Mouse (Mus musculus) neural tube, embryonic 15.5 days (tissue): ENCODE measurements around the gene Tmem239. TPM values are rescaled to one million over a fixed set of nuclear protein-coding genes. Genes with fewer than 3 reads are reported as not detected.
"Not testable (repeated sequence)": the region's sequence is repeated elsewhere in the genome, so short reads cannot be mapped to it uniquely, and the experiment has no call there.

Experiments
- ATAC-seq: fragments of 200-750 bp; cut with Nextera tagmentation; 2 replicates; pipeline ENCODE4 v1.8.0; 2017; ENCODE audit warnings: mild to moderate bottlenecking, moderate TSS enrichment, moderate library complexity; ENCODE audit not compliant: low FRiP score
- H3K27ac ChIP-seq: fragments of 300-500 bp; sonication (generic); replicated peaks from 2 replicates; pipeline ENCODE4 v1.5.1; 2015; ENCODE audit warnings: mild to moderate bottlenecking, inconsistent platforms
- H3K27me3 ChIP-seq: fragments of 300-500 bp; sonication (generic); replicated peaks from 2 replicates; pipeline ENCODE4 v1.6.1; 2015; ENCODE audit warnings: inconsistent platforms
- H3K36me3 ChIP-seq: fragments of 300-500 bp; sonication (generic); 2 replicates; pipeline ENCODE4 v1.6.1; 2015; ENCODE audit warnings: inconsistent platforms
- H3K4me1 ChIP-seq: fragments of 300-500 bp; sonication (generic); 2 replicates; pipeline ENCODE4 v1.6.1; 2015; ENCODE audit warnings: inconsistent platforms
- H3K4me2 ChIP-seq: fragments of 300-500 bp; sonication (generic); 2 replicates; pipeline ENCODE4 v1.6.1; 2015; ENCODE audit warnings: inconsistent platforms, mild to moderate bottlenecking, moderate library complexity
- H3K4me3 ChIP-seq: fragments of 300-500 bp; sonication (generic); replicated peaks from 2 replicates; pipeline ENCODE4 v1.5.1; 2015; ENCODE audit warnings: mild to moderate bottlenecking, inconsistent platforms
- H3K9ac ChIP-seq: fragments of 300-500 bp; sonication (generic); replicated peaks from 2 replicates; pipeline ENCODE4 v1.6.1; 2015; ENCODE audit warnings: mild to moderate bottlenecking, inconsistent platforms
- H3K9me3 ChIP-seq: fragments of 300-500 bp; sonication (generic); replicated peaks from 2 replicates; pipeline ENCODE4 v1.6.1; 2016; ENCODE audit warnings: inconsistent platforms
- WGBS: fragments of 180-500 bp; shearing (Covaris S2); methylation state at CpG from one replicate; pipeline ENCODE4 v1.1.7; 2015; ENCODE audit warnings: mixed read lengths; 5-methylcytosine and 5-hydroxymethylcytosine counted together
- polyA plus RNA-seq: library from polyadenylated mRNA; unstranded; fragments of >200 nt; fragmentation: Nextera tagmentation; extraction: Ambion mirVana; gene quantifications from 2 replicates; pipeline ENCODE4 v1.2.1, GENCODE M21; 2015

The Tmem239 gene
- not detected in 2 replicates for polyA plus RNA-seq

DNA sequence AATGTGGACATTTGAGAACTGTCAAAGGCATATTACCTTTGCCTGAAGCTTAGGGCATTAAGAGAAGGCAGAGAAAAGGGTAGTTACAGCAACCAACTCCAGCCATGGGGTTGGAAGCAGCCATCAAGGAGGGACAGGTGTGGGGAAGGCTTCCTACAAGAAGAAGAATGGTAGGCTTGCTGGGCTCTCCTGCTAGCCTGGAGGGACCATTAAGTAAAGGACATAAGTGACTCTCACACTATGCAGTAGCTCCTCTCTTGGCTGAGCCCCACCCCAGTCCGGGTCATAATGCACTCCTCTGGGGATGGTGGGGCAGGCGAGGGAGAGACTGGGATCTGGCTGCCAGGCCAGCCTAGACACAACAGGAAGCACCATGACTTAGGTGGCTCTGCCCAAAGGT lies at the start of gene Tmem239:
Tmem239 (plus strand) TSS at position 301 of the 400 bp plus-strand sequence.
- WGBS = 83% methylated on average over 1 of the region's 2 CpGs
- H3K4me2 ChIP-seq = no peak within 1 kb of the TSS

DNA sequence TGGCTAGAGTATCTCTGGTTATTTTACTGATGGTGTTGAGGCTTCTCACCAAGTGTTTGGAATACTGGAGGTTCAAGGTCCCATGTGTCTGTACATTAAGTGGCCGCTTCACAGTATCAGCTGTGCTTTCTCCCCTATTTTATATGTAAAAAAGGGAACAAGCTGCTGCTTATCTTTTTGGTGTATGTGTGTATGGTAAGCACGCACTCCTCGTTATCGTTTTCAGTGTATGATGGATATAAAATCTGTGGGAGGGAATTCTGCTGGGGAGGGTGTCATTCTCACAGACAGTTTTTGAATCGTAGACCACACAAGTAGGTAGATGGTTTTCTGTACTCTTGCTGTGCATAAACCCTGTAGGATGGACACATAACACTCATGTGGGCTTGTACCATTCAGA lies 48.7 kb upstream of the Tmem239 start:
- no peaks in the 10 kb centered on the region for H3K9me3 ChIP-seq
- no peak for ATAC-seq
- no peak overlapping the region for H3K27ac ChIP-seq
- H3K4me2 ChIP-seq = no peak overlapping the region
- no peak overlapping the region for H3K9ac ChIP-seq
- H3K4me1 ChIP-seq = peaks cover 6% of the 10 kb centered on the region; the same call in 1 of the 2 replicates
- no peak overlapping the region for H3K4me3 ChIP-seq
- H3K36me3 ChIP-seq = no peaks in the 10 kb centered on the region
- peaks cover 38% of the 10 kb centered on the region for H3K27me3 ChIP-seq
- 91% methylated on average over 5 of the region's 5 CpGs for WGBS

More for the DNA sequence above, at the start of gene Tmem239:
- Histone ChIP-seq H3K36me3 (no peaks in the 10 kb centered on the region), H3K27me3 (no peaks in the 10 kb centered on the region), H3K9me3 (no peaks in the 10 kb centered on the region), H3K4me1 (no peaks in the 10 kb centered on the region), H3K4me3 (no peak within 1 kb of the TSS), H3K9ac (no peak within 1 kb of the TSS), H3K27ac (no peak within 1 kb of the TSS)
- ATAC-seq = no peak

DNA sequence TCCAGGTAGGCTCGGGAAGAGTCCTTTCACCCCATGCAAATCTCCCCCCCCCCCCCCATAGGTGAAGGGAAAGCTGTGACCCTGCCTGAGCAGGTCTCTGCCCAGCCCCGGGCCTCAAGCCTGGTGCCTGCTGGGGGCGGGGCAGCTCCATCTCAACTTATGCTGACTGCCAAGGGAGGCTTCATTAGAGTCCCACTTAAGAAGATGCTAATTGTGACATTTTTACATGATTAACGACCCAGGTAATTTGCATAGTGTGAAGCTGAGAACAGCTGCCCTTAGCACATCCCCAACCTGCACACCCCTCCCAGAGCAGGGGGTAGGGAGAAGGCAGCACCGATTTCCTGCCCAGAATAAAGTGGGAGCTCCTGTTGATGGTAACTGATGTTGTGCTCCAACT lies 47.4 kb upstream of the Tmem239 start:
- Histone ChIP-seq H3K9ac (no peak overlapping the region), H3K4me2 (no peak overlapping the region), H3K9me3 (no peaks in the 10 kb centered on the region), H3K4me3 (no peak overlapping the region), H3K36me3 (no peaks in the 10 kb centered on the region), H3K4me1 (peaks cover 6% of the 10 kb centered on the region; the same call in 1 of the 2 replicates), H3K27ac (no peak overlapping the region), H3K27me3 (peaks cover 51% of the 10 kb centered on the region)
- no peak for ATAC-seq
- 20% methylated on average over 5 of the region's 5 CpGs for WGBS

DNA sequence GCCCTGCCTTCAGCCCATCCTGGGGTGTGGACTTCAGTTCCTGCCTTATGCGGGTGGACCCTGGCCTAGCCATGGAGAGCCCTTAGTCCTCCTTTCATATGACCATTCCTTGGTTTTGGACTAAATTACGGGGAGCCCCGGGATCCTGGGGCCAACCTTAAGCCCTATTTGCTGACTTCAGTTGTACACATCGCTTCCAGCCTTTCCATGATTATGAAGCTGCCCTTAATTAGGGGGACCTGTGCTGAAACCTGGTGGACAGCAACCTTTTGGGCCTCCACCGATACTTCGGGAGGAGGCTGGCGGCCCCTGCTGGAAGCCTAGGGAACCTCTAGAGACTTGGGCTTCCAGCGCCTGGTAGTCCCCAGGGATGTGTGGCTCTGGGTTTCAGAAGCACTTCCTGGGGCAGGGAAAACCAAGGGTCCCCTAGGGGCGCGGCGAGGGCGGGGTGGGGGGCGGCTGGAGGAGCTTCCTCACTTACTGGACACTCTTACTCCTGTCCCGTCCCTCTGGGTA lies 43.7 kb upstream of the Tmem239 start:
- ATAC-seq = peak; percentile 37; the same call in 1 of the 2 replicates
- WGBS = 4% methylated on average over 14 of the region's 14 CpGs
- peaks cover 68% of the 10 kb centered on the region for H3K27me3 ChIP-seq
- H3K27ac ChIP-seq = no peak overlapping the region
- H3K36me3 ChIP-seq = no peaks in the 10 kb centered on the region
- no peak overlapping the region for H3K4me3 ChIP-seq
- no peak overlapping the region for H3K4me2 ChIP-seq
- H3K9me3 ChIP-seq = no peaks in the 10 kb centered on the region
- H3K4me1 ChIP-seq = peaks cover 6% of the 10 kb centered on the region
- no peak overlapping the region for H3K9ac ChIP-seq

DNA sequence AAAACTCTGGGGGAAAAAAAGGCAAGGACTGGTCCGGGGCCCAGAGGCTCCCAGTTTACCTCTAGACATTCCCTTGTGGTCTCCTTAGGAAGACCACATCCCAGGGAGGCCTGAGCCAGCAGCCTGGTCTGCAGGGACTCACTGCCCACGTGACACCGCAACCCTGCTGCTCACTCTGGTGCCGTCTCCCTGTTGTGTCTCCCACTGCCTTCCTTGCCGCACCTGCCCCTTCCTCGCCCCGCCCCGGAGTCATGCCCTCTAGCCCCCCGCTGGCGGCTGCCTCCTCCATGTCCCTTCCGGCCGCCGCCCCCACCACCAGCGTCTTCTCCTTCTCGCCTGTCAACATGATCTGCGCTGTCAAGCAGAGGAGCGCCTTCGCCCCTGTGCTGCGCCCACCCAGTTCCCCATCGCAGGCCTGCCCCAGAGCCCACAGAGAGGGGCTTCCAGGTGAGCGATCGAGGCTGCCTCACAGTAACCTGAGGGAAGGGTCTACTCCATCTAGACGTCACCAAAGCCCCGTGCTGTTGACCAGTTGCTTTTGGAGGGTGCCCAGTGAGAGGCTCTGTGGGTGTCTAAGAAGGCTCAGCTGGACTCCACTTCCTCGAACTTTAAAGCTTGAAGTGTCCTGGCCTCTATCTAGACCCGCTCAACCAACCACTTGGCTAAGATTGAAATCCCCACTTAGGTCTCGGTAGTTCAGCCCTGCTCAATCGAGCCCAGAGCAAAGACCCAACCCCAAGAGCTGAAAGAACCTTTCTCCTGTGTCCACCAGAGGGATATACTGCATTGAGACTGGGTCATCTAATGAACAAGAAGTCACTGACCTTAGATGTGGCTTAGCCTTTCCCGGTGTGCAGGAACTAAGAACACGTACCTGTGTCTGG lies 40.8 kb upstream of the Tmem239 start:
- no peaks in the 10 kb centered on the region for H3K36me3 ChIP-seq
- peaks cover 50% of the 10 kb centered on the region for H3K27me3 ChIP-seq
- WGBS = 14% methylated on average over 30 of the region's 30 CpGs
- H3K27ac ChIP-seq = no peak overlapping the region
- peak overlapping the region; percentile 52 for H3K4me2 ChIP-seq
- H3K9me3 ChIP-seq = no peaks in the 10 kb centered on the region
- ATAC-seq = no peak
- H3K4me1 ChIP-seq = peaks cover 6% of the 10 kb centered on the region
- H3K4me3 ChIP-seq = peak overlapping the region; percentile 28
- H3K9ac ChIP-seq = no peak overlapping the region

DNA sequence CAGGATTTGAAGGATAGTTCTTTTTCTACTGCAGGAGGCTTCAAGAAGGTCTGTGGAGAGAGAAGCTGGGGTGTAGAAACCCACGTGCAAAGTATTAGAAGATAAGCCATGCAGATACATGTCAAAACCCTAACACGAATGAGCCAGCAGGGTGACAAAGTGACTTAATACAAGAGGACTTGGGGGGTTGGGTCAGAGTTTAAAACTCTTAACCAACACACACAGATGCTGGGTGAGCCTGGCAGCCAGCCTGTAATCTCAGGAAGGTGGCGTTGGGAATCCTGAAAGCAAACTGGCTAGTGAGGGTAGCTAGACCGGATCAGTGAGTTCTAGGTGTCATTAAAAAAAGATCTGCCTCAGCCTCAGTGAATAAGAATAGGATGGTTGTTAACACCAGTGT lies 38.9 kb upstream of the Tmem239 start:
- no peak overlapping the region for H3K27ac ChIP-seq
- H3K4me1 ChIP-seq = peaks cover under 1% of the 10 kb centered on the region; the same call in 1 of the 2 replicates
- H3K9me3 ChIP-seq = no peaks in the 10 kb centered on the region
- no peak overlapping the region for H3K4me3 ChIP-seq
- H3K27me3 ChIP-seq = peaks cover 31% of the 10 kb centered on the region
- no peak overlapping the region for H3K9ac ChIP-seq
- no peak for ATAC-seq
- no peak overlapping the region for H3K4me2 ChIP-seq
- H3K36me3 ChIP-seq = no peaks in the 10 kb centered on the region
- 64% methylated on average over 4 of the region's 4 CpGs for WGBS

DNA sequence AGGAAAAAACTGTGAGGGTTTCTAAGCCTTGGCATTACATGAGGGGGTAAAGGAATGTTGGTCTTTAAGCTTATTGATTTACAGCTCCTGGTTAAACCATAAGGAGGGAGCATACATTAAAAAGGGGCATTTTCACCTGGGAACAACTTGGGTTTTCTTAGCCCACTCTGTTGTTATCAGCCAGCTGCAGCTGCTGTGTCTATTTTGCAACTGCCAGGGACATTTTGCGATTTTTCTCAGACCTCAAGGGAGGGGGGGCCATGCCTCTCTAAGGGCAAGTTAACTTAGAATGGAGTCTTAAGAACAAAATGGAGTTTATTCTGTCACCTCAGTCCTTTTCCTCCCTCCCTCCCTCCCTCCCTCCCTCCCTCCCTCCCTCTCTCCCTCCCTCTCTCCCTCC lies 33.3 kb upstream of the Tmem239 start:
- H3K9me3 ChIP-seq, H3K27ac ChIP-seq, H3K4me2 ChIP-seq, H3K27me3 ChIP-seq, H3K9ac ChIP-seq, ATAC-seq, H3K4me3 ChIP-seq, H3K4me1 ChIP-seq, H3K36me3 ChIP-seq: not testable (repeated sequence)
- WGBS = 63% methylated on average over 1 of the region's 1 CpGs

DNA sequence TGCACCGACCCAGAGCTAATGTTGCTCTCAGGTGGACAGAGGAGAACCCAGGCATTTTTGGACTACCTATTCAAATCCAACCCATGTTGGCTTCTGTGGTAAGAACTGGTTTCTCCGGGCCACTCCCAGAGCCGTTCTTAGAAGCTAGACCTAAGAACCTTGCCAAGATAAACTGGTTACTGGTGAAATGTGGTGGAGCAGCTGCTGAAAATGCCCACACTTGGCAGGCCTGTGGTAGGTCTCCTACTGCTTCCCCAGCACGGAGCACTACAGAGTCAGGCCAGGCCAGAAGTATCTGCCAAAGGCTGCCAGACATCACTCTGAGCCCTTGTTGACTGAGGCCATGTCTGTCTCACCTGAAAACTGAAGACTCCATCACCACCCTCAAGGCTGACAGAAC lies 31.3 kb upstream of the Tmem239 start:
- Histone ChIP-seq H3K9ac (no peak overlapping the region), H3K27me3 (no peaks in the 10 kb centered on the region), H3K9me3 (no peaks in the 10 kb centered on the region), H3K36me3 (no peaks in the 10 kb centered on the region), H3K4me3 (no peak overlapping the region), H3K4me1 (no peaks in the 10 kb centered on the region), H3K27ac (no peak overlapping the region), H3K4me2 (no peak overlapping the region)
- ATAC-seq = no peak
- 82% methylated on average over 4 of the region's 4 CpGs for WGBS

DNA sequence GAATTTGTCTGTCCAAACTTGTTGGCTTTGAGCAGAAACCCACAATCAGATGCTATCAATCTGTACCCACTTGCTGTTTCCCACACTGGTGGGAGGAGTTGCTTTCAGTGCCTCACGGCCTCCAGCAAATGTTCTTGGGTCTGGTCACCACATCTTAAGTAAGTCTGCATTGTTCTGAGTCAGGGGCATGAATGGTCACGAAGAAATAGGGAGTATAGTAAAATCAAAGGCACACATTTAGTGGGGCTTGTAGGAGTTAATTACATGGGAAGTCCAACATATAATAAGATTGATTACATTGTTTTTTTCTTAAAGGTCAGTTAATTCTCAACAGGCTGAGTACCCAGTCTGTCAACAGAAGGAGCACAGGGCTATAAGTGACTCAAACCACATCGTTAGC lies 23.1 kb upstream of the Tmem239 start:
- no peaks in the 10 kb centered on the region for H3K4me1 ChIP-seq
- H3K4me2 ChIP-seq = no peak overlapping the region
- no peak for ATAC-seq
- H3K27me3 ChIP-seq = 0 out of 2 replicates have a peak, but pooled peaks cover 3% of the 10 kb centered on the region
- H3K9ac ChIP-seq = no peak overlapping the region
- WGBS = 33% methylated on average over 3 of the region's 3 CpGs
- H3K9me3 ChIP-seq = no peaks in the 10 kb centered on the region
- H3K4me3 ChIP-seq = no peak overlapping the region
- no peaks in the 10 kb centered on the region for H3K36me3 ChIP-seq
- H3K27ac ChIP-seq = no peak overlapping the region

DNA sequence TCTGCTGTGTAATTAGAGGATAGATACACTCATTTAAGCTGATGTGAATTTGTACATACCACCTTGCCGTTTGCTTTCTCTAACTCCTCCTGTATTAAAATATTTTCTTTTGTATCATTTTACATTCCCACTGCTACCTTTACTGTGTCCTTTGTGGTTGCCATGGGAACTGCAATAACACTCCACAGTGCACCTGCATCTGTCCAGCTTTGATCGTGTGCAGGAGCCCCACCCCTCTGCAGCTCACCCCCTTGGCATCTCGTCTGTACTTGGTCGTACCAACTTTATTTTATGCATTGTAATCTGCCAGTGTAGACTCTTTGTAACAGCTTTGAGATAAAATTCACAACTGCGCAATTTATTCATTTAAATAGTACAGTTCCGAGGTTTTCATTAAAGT lies 22.4 kb upstream of the Tmem239 start:
- Histone ChIP-seq H3K27me3 (0 out of 2 replicates have a peak, but pooled peaks cover 3% of the 10 kb centered on the region), H3K4me2 (no peak overlapping the region), H3K9ac (no peak overlapping the region), H3K9me3 (no peaks in the 10 kb centered on the region), H3K36me3 (no peaks in the 10 kb centered on the region), H3K4me1 (no peaks in the 10 kb centered on the region), H3K4me3 (no peak overlapping the region), H3K27ac (no peak overlapping the region)
- 66% methylated on average over 6 of the region's 6 CpGs for WGBS
- no peak for ATAC-seq

DNA sequence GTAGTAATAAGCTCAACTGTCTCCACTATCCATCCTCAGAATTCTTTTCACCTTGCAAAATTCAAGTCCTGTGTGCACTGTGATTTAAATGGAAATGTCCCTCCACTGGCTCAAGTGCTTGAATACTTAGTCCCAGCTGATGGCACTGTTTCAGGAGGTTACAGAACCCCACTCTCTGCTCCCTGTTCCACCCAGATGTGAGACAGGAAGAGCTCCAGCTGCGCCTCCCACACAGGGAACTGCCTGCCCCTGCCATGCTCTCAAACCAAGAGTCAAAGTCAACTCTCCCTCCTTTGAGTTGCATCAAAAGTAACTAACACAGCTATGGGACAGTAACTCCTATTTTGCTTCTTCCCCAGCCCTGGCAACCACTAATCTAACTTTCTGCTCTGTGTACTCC lies 20.1 kb upstream of the Tmem239 start:
- Histone ChIP-seq H3K27me3 (0 out of 2 replicates have a peak, but pooled peaks cover 3% of the 10 kb centered on the region), H3K4me2 (no peak overlapping the region), H3K36me3 (peaks cover 5% of the 10 kb centered on the region; the same call in 1 of the 2 replicates), H3K4me1 (no peaks in the 10 kb centered on the region), H3K9me3 (no peaks in the 10 kb centered on the region), H3K4me3 (no peak overlapping the region), H3K9ac (no peak overlapping the region), H3K27ac (no peak overlapping the region)
- WGBS = 82% methylated on average over 1 of the region's 1 CpGs
- no peak for ATAC-seq

DNA sequence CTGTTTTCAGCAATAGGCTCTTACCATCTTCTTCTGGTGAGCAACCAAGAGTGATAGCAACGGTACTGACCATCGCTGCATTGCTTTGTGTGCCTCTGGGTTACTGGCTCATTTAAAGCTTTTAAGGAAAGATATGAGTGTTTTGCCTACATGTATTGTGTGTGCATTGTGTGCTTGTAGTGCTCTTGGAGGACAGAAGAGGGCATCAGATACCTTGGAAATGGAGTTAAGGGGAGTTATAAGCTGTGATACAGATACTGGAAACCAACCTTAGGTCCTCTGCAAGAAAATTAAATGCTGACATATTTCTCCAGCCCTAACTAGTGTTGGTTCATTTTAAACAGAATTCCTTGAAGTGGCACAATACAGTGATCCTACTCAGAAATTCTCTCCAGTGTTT lies 17.5 kb upstream of the Tmem239 start:
- 81% methylated on average over 2 of the region's 2 CpGs for WGBS
- 0 out of 2 replicates have a peak, but pooled peaks cover 3% of the 10 kb centered on the region for H3K27me3 ChIP-seq

More for the DNA sequence above, 17.5 kb upstream of the Tmem239 start:
- Histone ChIP-seq H3K9me3 (no peaks in the 10 kb centered on the region), H3K4me3 (no peak overlapping the region), H3K36me3 (peaks cover 16% of the 10 kb centered on the region), H3K4me1 (no peaks in the 10 kb centered on the region), H3K27ac (no peak overlapping the region), H3K9ac (no peak overlapping the region), H3K4me2 (no peak overlapping the region)
- ATAC-seq = no peak
